In the genomic region with DNA sequence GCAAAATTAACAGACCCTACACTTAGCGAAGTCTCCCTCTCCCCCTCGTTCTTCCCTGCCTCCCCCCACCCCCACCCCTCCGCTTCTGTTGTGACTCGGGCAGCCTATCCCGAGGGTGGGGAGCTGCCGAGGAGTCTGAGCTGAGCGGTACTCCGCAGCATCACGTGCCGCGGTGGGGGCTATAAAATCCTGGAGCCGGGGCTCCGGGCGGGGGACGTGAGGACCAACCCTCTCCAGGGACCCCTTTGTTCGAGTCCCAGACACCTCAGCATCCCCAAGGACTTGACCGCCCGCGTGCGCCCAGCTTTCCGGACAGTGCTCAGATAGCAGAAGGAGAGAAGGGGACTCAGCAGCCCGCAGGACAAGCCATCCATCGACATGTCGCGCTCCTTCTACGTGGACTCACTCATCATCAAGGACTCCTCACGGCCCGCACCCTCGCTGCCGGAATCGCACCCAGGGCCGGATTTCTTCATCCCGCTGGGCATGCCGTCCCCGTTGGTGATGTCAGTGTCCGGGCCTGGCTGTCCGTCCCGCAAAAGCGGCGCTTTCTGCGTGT, we compare ENCODE assay signal across 9 mouse cellular contexts. TPM values are rescaled to one million over a fixed set of nuclear protein-coding genes. Genes with fewer than 3 reads are reported as not detected.
DNase-seq lines count a peak whose midpoint lies in the region; ATAC-seq and TF ChIP-seq lines count a peak whose summit lies in the region.
"Had no signal": no experiment of that assay in that cellular context is flagged by ENCODE, and none has a peak within 500 bp of the region (broad histone marks: within the 10 kb centered on the region; RNA-seq: fewer than 3 reads in every experiment).

A gene (plus strand): TSS at position 219 of the 559 bp plus-strand sequence.

- H3K4me2 ChIP-seq in forebrain, embryonic 14.5 days (ENCODE audit: low read length): peak within 1 kb of the TSS; percentile 53
- no peak within 1 kb of the TSS for H3K4me2 ChIP-seq in liver, postnatal 0 days (ENCODE audit: low read depth, low read length)

- no peak for TF ChIP-seq POLR2A in ES-Bruce4 (IDR thresholded peaks at IDR 0.05; ENCODE audit: insufficient read depth, low read length)

- H3K36me3 ChIP-seq in heart, embryonic 10.5 days: no peaks in the 10 kb centered on the region
- no peaks in the 10 kb centered on the region for H3K36me3 ChIP-seq in ES-Bruce4 (ENCODE audit: control insufficient read depth, insufficient read depth, low read length, poor library complexity, severe bottlenecking)
- H3K36me3 ChIP-seq in forebrain, embryonic 14.5 days (ENCODE audit: control insufficient read depth, insufficient read depth, low read length): no peaks in the 10 kb centered on the region
- H3K36me3 ChIP-seq in liver, postnatal 0 days (replicated peaks; ENCODE audit: insufficient read depth, low read length): no peaks in the 10 kb centered on the region

- H3K27ac ChIP-seq in heart, embryonic 10.5 days: no peak within 1 kb of the TSS
- no peak within 1 kb of the TSS for H3K27ac ChIP-seq in ES-Bruce4 (ENCODE audit: insufficient read depth, low read length)
- H3K27ac ChIP-seq in forebrain, embryonic 14.5 days (ENCODE audit: low read depth, low read length): 0 out of 2 replicates have a peak within 1 kb of the TSS, but pooled peaks have one; percentile 14
- H3K27ac ChIP-seq in liver, postnatal 0 days (ENCODE audit: low read depth): no peak within 1 kb of the TSS

- peaks cover 98% of the 10 kb centered on the region for H3K27me3 ChIP-seq in heart, embryonic 10.5 days (ENCODE audit: insufficient read depth, poor library complexity, severe bottlenecking)
- H3K27me3 ChIP-seq in ES-Bruce4 (ENCODE audit: control insufficient read depth, insufficient read depth, low read length, poor library complexity, severe bottlenecking): peaks cover 36% of the 10 kb centered on the region
- peaks cover 88% of the 10 kb centered on the region for H3K27me3 ChIP-seq in forebrain, embryonic 14.5 days (replicated peaks; ENCODE audit: control insufficient read depth, insufficient read depth, low read length)
- peaks cover 99% of the 10 kb centered on the region for H3K27me3 ChIP-seq in liver, postnatal 0 days (ENCODE audit: insufficient read depth, low read length)

- H3K4me3 ChIP-seq in heart, embryonic 10.5 days: peak within 1 kb of the TSS; percentile 43
- peak within 1 kb of the TSS; percentile 61 for H3K4me3 ChIP-seq in ES-Bruce4 (ENCODE audit: low read depth, low read length)
- peak within 1 kb of the TSS; percentile 41 for H3K4me3 ChIP-seq in forebrain, embryonic 14.5 days (ENCODE audit: low read depth, low read length)
- H3K4me3 ChIP-seq in liver, postnatal 0 days (ENCODE audit: low read depth, low read length): 0 out of 2 replicates have a peak within 1 kb of the TSS, but pooled peaks have one; percentile 6

- no peak for TF ChIP-seq EP300 in ES-Bruce4 (IDR thresholded peaks at IDR 0.05; ENCODE audit: insufficient read depth, low read depth, low read length)
- no peak for TF ChIP-seq EP300 in liver, postnatal 0 days (IDR thresholded peaks at IDR 0.05; ENCODE audit: low read depth)

- under 1% methylated on average over 41 of the region's 41 CpGs for WGBS in heart, embryonic 10.5 days
- whole genome bisulfite sequencing in forebrain, embryonic 14.5 days: under 1% methylated on average over 41 of the region's 41 CpGs
- WGBS in liver, postnatal 0 days (ENCODE audit: insufficient replicate concordance): under 1% methylated on average over 34 of the region's 41 CpGs

- ATAC-seq in forebrain, embryonic 14.5 days: peak; percentile 63
- no peak for ATAC-seq in liver, postnatal 0 days

- H3K4me1 ChIP-seq in heart, embryonic 10.5 days: peaks cover 21% of the 10 kb centered on the region
- H3K4me1 ChIP-seq in ES-Bruce4 (ENCODE audit: control insufficient read depth, insufficient read depth, low read length): no peaks in the 10 kb centered on the region
- H3K4me1 ChIP-seq in forebrain, embryonic 14.5 days (ENCODE audit: control insufficient read depth, insufficient read depth, low read length): peaks cover 8% of the 10 kb centered on the region
- H3K4me1 ChIP-seq in liver, postnatal 0 days (ENCODE audit: insufficient read depth): peaks cover 4% of the 10 kb centered on the region; the same call in 1 of the 2 replicates

- H3K9me3 ChIP-seq in heart, embryonic 10.5 days: no peaks in the 10 kb centered on the region
- H3K9me3 ChIP-seq in ES-Bruce4 (replicated peaks; ENCODE audit: control insufficient read depth, insufficient read depth, low read length, poor library complexity, severe bottlenecking): no peaks in the 10 kb centered on the region
- no peaks in the 10 kb centered on the region for H3K9me3 ChIP-seq in forebrain, embryonic 14.5 days (replicated peaks; ENCODE audit: control insufficient read depth, low read length)
- H3K9me3 ChIP-seq in liver, postnatal 0 days (ENCODE audit: low read length): no peaks in the 10 kb centered on the region

- 0 out of 2 replicates have a peak within 1 kb of the TSS, but pooled peaks have one; percentile 23 for H3K9ac ChIP-seq in ES-Bruce4 (ENCODE audit: low read depth, poor library complexity, severe bottlenecking)
- H3K9ac ChIP-seq in forebrain, embryonic 14.5 days (ENCODE audit: low read length): peak within 1 kb of the TSS; percentile 65
- no peak within 1 kb of the TSS for H3K9ac ChIP-seq in liver, postnatal 0 days (replicated peaks)

- TF ChIP-seq CTCF in ES-Bruce4 (IDR thresholded peaks at IDR 0.05; ENCODE audit: low read depth, low read length): no peak
- no peak for TF ChIP-seq CTCF in liver, postnatal 0 days (IDR thresholded peaks at IDR 0.05; ENCODE audit: low read depth)

- no peak for DNase-seq in heart, embryonic 10.5 days (ENCODE audit: low spot score)
- no peak for DNase-seq in heart, adult 8-10 months (ENCODE audit: low spot score)
- DNase-seq in forebrain, embryonic 14.5 days (ENCODE audit: low spot score): peak; percentile 62
- no peak for DNase-seq in liver, postnatal 0 days
- no peak for DNase-seq in urinary bladder, postnatal 4 days (ENCODE audit: low spot score in 2 of 2)
- DNase-seq in layer of hippocampus, adult 11-12 months (ENCODE audit: low spot score): no peak
- no peak for DNase-seq in cerebellum, adult 11-12 months
- DNase-seq: gastrocnemius, postnatal 25 days had no signal

RNA-seq across cellular contexts. Expression of the gene that starts here (rescaled TPM):
- not detected in 2 replicates for polyA plus RNA-seq in heart, embryonic 10.5 days (2016; fragmentation: Nextera tagmentation; extraction: Ambion mirVana)
- total RNA-seq in heart, adult 8-10 months (2022): not detected
- polyA plus RNA-seq in ES-Bruce4 (2011; ENCODE audit: insufficient read depth, insufficient read length, low read depth, missing spikeins): not detected in 2 replicates
- 5.6 and 7.4 TPM in 2 replicates for polyA plus RNA-seq in forebrain, embryonic 14.5 days (2014; fragmentation: Nextera tagmentation; extraction: Ambion mirVana)
- polyA plus RNA-seq in liver, postnatal 0 days (2015; fragmentation: Nextera tagmentation; extraction: Ambion mirVana): not detected in 2 replicates
- total RNA-seq: gastrocnemius, postnatal 25 days had no signal

Comparison
In these comparisons a context has a peak if more than half of its experiments do, and no peak if none do; other contexts are left out.
1. H3K4me3 ChIP-seq: peak in every context shown above with its lines; median percentile 61 in ES-Bruce4; 43 in heart, embryonic 10.5 days; 41 in forebrain, embryonic 14.5 days; 6 in liver, postnatal 0 days.